Mouse (Mus musculus) MEL (cell line): ENCODE measurements around the gene Gm960. TPM values are rescaled to one million over a fixed set of nuclear protein-coding genes. Genes with fewer than 3 reads are reported as not detected.

Source experiments
- DNase-seq: peaks from one replicate; pipeline ENCODE4 v3.0.0; 2011; ENCODE audit warnings: low read depth, low spot score
- H3K27ac ChIP-seq: 2 replicates; pipeline ENCODE4 v1.5.1; 2012; ENCODE audit warnings: low read depth, mild to moderate bottlenecking, control low read depth, low read length, moderate library complexity; ENCODE audit not compliant: control insufficient read depth
- H3K27me3 ChIP-seq, 2 experiments: fragments of 150-350 bp in 1 of 2; sonication (generic) in 1 of 2; 2 replicates each; pipeline ENCODE4 v1.6.1; 2012; ENCODE audit warnings: low read length in 2 of 2, mild to moderate bottlenecking in 2 of 2, improper control_type of control experiment in 1 of 2, moderate library complexity in 1 of 2; ENCODE audit not compliant: insufficient read depth in 2 of 2, control insufficient read depth in 1 of 2
- H3K36me3 ChIP-seq, 2 experiments: 2 replicates each; pipeline ENCODE4 v1.6.1; 2012 to 2014; ENCODE audit warnings: low read length in 2 of 2, improper control_type of control experiment in 1 of 2, inconsistent platforms in 1 of 2, mild to moderate bottlenecking in 1 of 2; ENCODE audit not compliant: insufficient read depth in 2 of 2, control insufficient read depth in 1 of 2
- H3K4me1 ChIP-seq, 2 experiments: fragments of 150-350 bp in 1 of 2; sonication (generic) in 1 of 2; 2 replicates each; pipeline ENCODE4 v1.6.1; 2012; ENCODE audit warnings: low read length in 2 of 2, improper control_type of control experiment in 1 of 2, mild to moderate bottlenecking in 1 of 2; ENCODE audit not compliant: insufficient read depth in 2 of 2, control insufficient read depth in 1 of 2
- H3K4me3 ChIP-seq, 2 experiments: fragments of 150-350 bp in 1 of 2; sonication (generic) in 1 of 2; 2 replicates each; pipeline ENCODE4 v1.5.1; 2012; ENCODE audit warnings: low read depth in 2 of 2, low read length in 2 of 2, mild to moderate bottlenecking in 2 of 2, moderate library complexity in 2 of 2, control low read depth in 1 of 2, improper control_type of control experiment in 1 of 2; ENCODE audit not compliant: control insufficient read depth in 1 of 2, insufficient read depth in 1 of 2
- H3K79me2 ChIP-seq: 2 replicates; pipeline ENCODE4 v1.6.1; 2012; ENCODE audit warnings: mild to moderate bottlenecking, low read length, moderate library complexity; ENCODE audit not compliant: control insufficient read depth, poor library complexity, insufficient read depth
- H3K9ac ChIP-seq: 2 replicates; pipeline ENCODE4 v1.6.1; 2012; ENCODE audit warnings: low read depth, mild to moderate bottlenecking, control low read depth, low read length, moderate library complexity; ENCODE audit not compliant: control insufficient read depth, poor library complexity, severe bottlenecking
- H3K9me3 ChIP-seq: fragments of 150-350 bp; sonication (generic); replicated peaks from 2 replicates; pipeline ENCODE4 v1.6.1; 2012; ENCODE audit warnings: mild to moderate bottlenecking, low read length, improper control_type of control experiment, moderate library complexity; ENCODE audit not compliant: insufficient read depth
- BHLHE40 ChIP-seq: IDR thresholded peaks from 2 replicates; pipeline ENCODE4 v1.6.1; 2012; ENCODE audit warnings: low read depth, mild to moderate bottlenecking, inconsistent platforms, low read length, improper control_type of control experiment, borderline replicate concordance
- CHD1 ChIP-seq: IDR thresholded peaks from 2 replicates; pipeline ENCODE4 v1.6.1; 2012; ENCODE audit warnings: low read depth, mild to moderate bottlenecking, inconsistent platforms, low read length, improper control_type of control experiment
- CHD2 ChIP-seq: IDR thresholded peaks from 2 replicates; pipeline ENCODE4 v1.6.1; 2011; ENCODE audit warnings: low read length, improper control_type of control experiment
- CTCF ChIP-seq, 3 experiments: IDR thresholded peaks in 2 of 3; conservative IDR thresholded peaks in 1 of 3; 2 replicates each; pipeline ENCODE4 v1.5.1; 2011 to 2012; ENCODE audit warnings: low read length in 3 of 3, low read depth in 2 of 3, mild to moderate bottlenecking in 2 of 3, improper control_type of control experiment in 1 of 3, inconsistent platforms in 1 of 3, mixed read lengths in 1 of 3, moderate library complexity in 1 of 3; ENCODE audit not compliant: control insufficient read depth in 1 of 3, insufficient read depth in 1 of 3, poor library complexity in 1 of 3, severe bottlenecking in 1 of 3
- EP300 ChIP-seq, 2 experiments: IDR thresholded peaks; 2 replicates each; pipeline ENCODE4 v1.6.1; 2011; ENCODE audit warnings: improper control_type of control experiment in 2 of 2, low read length in 2 of 2, low read depth in 1 of 2, mild to moderate bottlenecking in 1 of 2
- GATA1 ChIP-seq: IDR thresholded peaks from 2 replicates; pipeline ENCODE4 v1.6.1; 2011; ENCODE audit warnings: low read depth, low read length, improper control_type of control experiment
- JUND ChIP-seq: IDR thresholded peaks from 2 replicates; pipeline ENCODE4 v1.6.1; 2011; ENCODE audit warnings: low read depth, mild to moderate bottlenecking, improper control_type of control experiment, low read length
- KAT2A ChIP-seq: conservative IDR thresholded peaks from 2 replicates; pipeline ENCODE4 v1.6.1; 2012; ENCODE audit warnings: low read depth, low read length, improper control_type of control experiment, inconsistent platforms
- MAFK ChIP-seq: IDR thresholded peaks from 2 replicates; pipeline ENCODE4 v1.6.1; 2011; ENCODE audit warnings: low read depth, mild to moderate bottlenecking, low read length, improper control_type of control experiment, borderline replicate concordance
- MAZ ChIP-seq: IDR thresholded peaks from 2 replicates; pipeline ENCODE4 v1.6.1; 2012; ENCODE audit warnings: low read depth, mild to moderate bottlenecking, inconsistent platforms, low read length, improper control_type of control experiment
- MEF2A ChIP-seq: IDR thresholded peaks from 2 replicates; pipeline ENCODE4 v1.6.1; 2014; ENCODE audit warnings: low read depth, mild to moderate bottlenecking, inconsistent platforms, low read length, improper control_type of control experiment; ENCODE audit not compliant: poor library complexity, insufficient replicate concordance, severe bottlenecking; ENCODE audit errors: extremely low read depth
- MXI1 ChIP-seq: IDR thresholded peaks from 2 replicates; pipeline ENCODE4 v1.6.1; 2011; ENCODE audit warnings: mild to moderate bottlenecking, low read depth, low read length, improper control_type of control experiment
- MYC ChIP-seq: IDR thresholded peaks from 2 replicates; pipeline ENCODE4 v1.6.1; 2011; ENCODE audit warnings: low read depth, mild to moderate bottlenecking, low read length, improper control_type of control experiment, moderate library complexity
- POLR2AphosphoS5 ChIP-seq: IDR thresholded peaks from 2 replicates; pipeline ENCODE4 v1.6.1; 2012; ENCODE audit warnings: low read depth, borderline replicate concordance, mild to moderate bottlenecking, inconsistent platforms, low read length, moderate library complexity, mixed read lengths
- RCOR1 ChIP-seq: IDR thresholded peaks from 2 replicates; pipeline ENCODE4 v1.6.1; 2012; ENCODE audit warnings: low read depth, mild to moderate bottlenecking, inconsistent platforms, low read length, improper control_type of control experiment
- TBP ChIP-seq: IDR thresholded peaks from 2 replicates; pipeline ENCODE4 v1.8.0; 2011; ENCODE audit warnings: low read depth, low read length, improper control_type of control experiment
- TCF12 ChIP-seq: IDR thresholded peaks from 2 replicates; pipeline ENCODE4 v1.6.1; 2014; ENCODE audit warnings: low read depth, mild to moderate bottlenecking, inconsistent platforms, low read length, improper control_type of control experiment, moderate library complexity
- USF1 ChIP-seq: IDR thresholded peaks from 2 replicates; pipeline ENCODE4 v1.6.1; 2014; ENCODE audit warnings: low read depth, mild to moderate bottlenecking, inconsistent platforms, low read length, improper control_type of control experiment, moderate library complexity
- ZNF384 ChIP-seq: IDR thresholded peaks from 2 replicates; pipeline ENCODE4 v1.6.1; 2012; ENCODE audit warnings: low read depth, mild to moderate bottlenecking, inconsistent platforms, low read length, improper control_type of control experiment
- polyA plus RNA-seq, 2 experiments: library from polyadenylated mRNA; stranded (reverse) in 1 of 2; unstranded in 1 of 2; fragments of >175 nt in 1 of 2; fragments of >200 nt in 1 of 2; gene quantifications; 2 replicates each; pipeline versions ENCODE4 v1.2.1 to v1.2.4; 2012; ENCODE audit warnings: low replicate concordance in 2 of 2, low read depth in 1 of 2; ENCODE audit not compliant: insufficient read length in 2 of 2, insufficient read depth in 1 of 2, missing spikeins in 1 of 2
- total RNA-seq: library from RNA; depleted of rRNA; stranded (reverse); fragments of 300-350 nt; gene quantifications from 2 replicates; pipeline ENCODE4 v1.2.3, GENCODE M21; 2012

The Gm960 gene
- total and polyA plus RNA-seq, 3 experiments = 2.1 to 2.3 TPM; not detected in 1

DNA sequence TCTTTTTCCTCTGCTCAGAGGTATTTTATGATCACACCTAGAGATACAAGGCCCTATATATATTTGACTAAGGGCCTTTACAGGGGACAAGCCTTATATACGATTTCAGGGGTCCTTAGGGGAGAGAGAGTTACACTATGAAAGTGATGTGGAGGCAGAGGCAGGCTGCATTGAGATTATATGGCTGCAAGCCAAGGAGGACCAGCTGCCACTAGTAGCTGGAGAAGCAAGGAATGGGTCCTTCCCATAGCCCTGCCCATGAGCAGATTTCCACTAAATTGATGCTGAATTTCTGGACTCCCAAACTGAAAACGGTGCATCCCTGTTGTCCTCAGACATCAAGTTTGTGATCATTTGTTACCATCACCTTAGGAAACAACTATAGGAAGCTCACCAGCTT lies 114.6 kb downstream of the Gm960 start:
- TF ChIP-seq MXI1 (no peak), EP300 (IDR thresholded peaks at IDR 0.05; ENCODE audit: low read depth in 1 of 2, low read length in 2 of 2) (no peak), JUND (no peak), GATA1 (no peak), POLR2AphosphoS5 (no peak), MAFK (no peak), TBP (no peak), RCOR1 (no peak), TCF12 (no peak)
- TF ChIP-seq, all 39 proteins: peak for 0
- H3K27ac ChIP-seq = no peak overlapping the region
- DNase-seq = no peak
- H3K4me3 ChIP-seq = no peak overlapping the region
- H3K79me2 ChIP-seq = no peaks in the 10 kb centered on the region
- H3K27me3 ChIP-seq = no peaks in the 10 kb centered on the region
- H3K9me3 ChIP-seq = no peaks in the 10 kb centered on the region
- no peaks in the 10 kb centered on the region for H3K4me1 ChIP-seq
- H3K9ac ChIP-seq = no peak overlapping the region
- H3K36me3 ChIP-seq = no peaks in the 10 kb centered on the region

DNA sequence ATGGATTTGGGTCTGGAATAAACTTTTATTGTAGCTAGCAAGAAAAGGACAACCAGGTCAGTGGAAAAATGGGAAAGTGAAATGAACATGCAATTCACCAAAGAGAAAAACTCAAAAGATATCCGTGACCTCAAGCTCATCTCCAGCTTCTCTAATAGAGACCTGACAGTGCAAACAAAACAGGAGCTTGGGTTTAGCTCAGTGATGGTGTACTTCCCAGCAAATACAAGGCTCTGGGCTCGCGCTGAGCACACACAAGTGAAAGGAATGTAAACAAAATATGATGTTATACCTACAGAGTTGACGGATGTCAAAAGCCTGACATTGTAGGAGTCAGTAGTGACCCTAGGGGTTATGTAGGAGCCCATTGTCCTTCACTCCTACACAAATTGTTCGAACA lies 119.2 kb downstream of the Gm960 start:
- no peak for TF ChIP-seq MAZ
- TF ChIP-seq MYC = no peak
- no peak for TF ChIP-seq CHD1
- TF ChIP-seq MEF2A = no peak
- TF ChIP-seq USF1 = no peak
- TF ChIP-seq BHLHE40 = no peak
- TF ChIP-seq CHD2 = no peak
- TF ChIP-seq CTCF (IDR thresholded peaks at IDR 0.05 in 2 of 3, conservative IDR thresholded peaks at IDR 0.05 in 1 of 3; ENCODE audit: control insufficient read depth in 1 of 3, insufficient read depth in 1 of 3, low read depth in 2 of 3, low read length in 3 of 3, poor library complexity in 1 of 3, severe bottlenecking in 1 of 3) = no peak
- no peak for TF ChIP-seq KAT2A
- TF ChIP-seq ZNF384 = no peak
- Histone ChIP-seq H3K9me3 (no peaks in the 10 kb centered on the region), H3K36me3 (no peaks in the 10 kb centered on the region), H3K27me3 (no peaks in the 10 kb centered on the region), H3K9ac (no peak overlapping the region), H3K4me1 (no peaks in the 10 kb centered on the region), H3K79me2 (no peaks in the 10 kb centered on the region), H3K27ac (no peak overlapping the region), H3K4me3 (no peak overlapping the region)
- no peak for DNase-seq
